Mouse (Mus musculus): Measurements from ENCODE around the gene Get4. TPM values are rescaled to one million over a fixed set of nuclear protein-coding genes. Genes with fewer than 3 reads are reported as not detected.
A peak's percentile ranks its signal among the peaks of the same experiment; 100 is the strongest.

Gene Get4
- polyA plus RNA-seq, 1 experiment from 2014 or later, result 136 TPM

- no peak overlapping the region for H3K4me2 ChIP-seq (ENCODE audit: low read depth, low read length)
- H3K4me3 ChIP-seq (ENCODE audit: low read depth, low read length), result no peak overlapping the region
- H3K27ac ChIP-seq (replicated peaks; ENCODE audit: low read depth, low read length), result no peak overlapping the region
- H3K9ac ChIP-seq (ENCODE audit: low read depth, low read length), result no peak overlapping the region
- no peaks in the 10 kb centered on the region for H3K4me1 ChIP-seq (ENCODE audit: control insufficient read depth, insufficient read depth, low read length)
- H3K27me3 ChIP-seq (replicated peaks; ENCODE audit: control insufficient read depth, insufficient read depth, low read length), result no peaks in the 10 kb centered on the region
- no peaks in the 10 kb centered on the region for H3K9me3 ChIP-seq (ENCODE audit: control insufficient read depth, low read length)
- ATAC-seq (ENCODE audit: low read depth) (no peak), DNase-seq (ENCODE audit: low spot score) (no peak)
- peaks cover 45% of the 10 kb centered on the region for H3K36me3 ChIP-seq (ENCODE audit: control insufficient read depth, insufficient read depth, low read length)
These were observed 37.8 kb upstream of the Get4 start for GRCm38 (mm10) chr5:139214298-139214697.

- Histone ChIP-seq H3K4me3 (ENCODE audit: low read depth, low read length) (no peak overlapping the region), H3K4me1 (ENCODE audit: control insufficient read depth, insufficient read depth, low read length) (no peaks in the 10 kb centered on the region), H3K9me3 (ENCODE audit: control insufficient read depth, low read length) (no peaks in the 10 kb centered on the region), H3K27me3 (replicated peaks; ENCODE audit: control insufficient read depth, insufficient read depth, low read length) (no peaks in the 10 kb centered on the region), H3K27ac (replicated peaks; ENCODE audit: low read depth, low read length) (no peak overlapping the region), H3K9ac (ENCODE audit: low read depth, low read length) (no peak overlapping the region), H3K4me2 (ENCODE audit: low read depth, low read length) (no peak overlapping the region), H3K36me3 (ENCODE audit: control insufficient read depth, insufficient read depth, low read length) (peaks cover 44% of the 10 kb centered on the region)
- 98% methylated on average over 5 of the region's 5 CpGs for WGBS
- no peak for ATAC-seq (ENCODE audit: low read depth)
- DNase-seq (ENCODE audit: low spot score), result no peak
These were observed 36.9 kb upstream of the Get4 start for GRCm38 (mm10) chr5:139215184-139215583.

GRCm38 (mm10) chr5:139216121-139216520, 36.0 kb upstream of the Get4 start:
- no peaks in the 10 kb centered on the region for H3K27me3 ChIP-seq (replicated peaks; ENCODE audit: control insufficient read depth, insufficient read depth, low read length)
- 85% methylated on average over 2 of the region's 2 CpGs for WGBS
- H3K9ac ChIP-seq (ENCODE audit: low read depth, low read length), result no peak overlapping the region
- H3K4me1 ChIP-seq (ENCODE audit: control insufficient read depth, insufficient read depth, low read length), result no peaks in the 10 kb centered on the region
- no peak overlapping the region for H3K4me2 ChIP-seq (ENCODE audit: low read depth, low read length)
- H3K4me3 ChIP-seq (ENCODE audit: low read depth, low read length), result no peak overlapping the region
- no peaks in the 10 kb centered on the region for H3K9me3 ChIP-seq (ENCODE audit: control insufficient read depth, low read length)
- no peak overlapping the region for H3K27ac ChIP-seq (replicated peaks; ENCODE audit: low read depth, low read length)
- DNase-seq (ENCODE audit: low spot score) (no peak), ATAC-seq (ENCODE audit: low read depth) (0 out of 2 replicates have a peak, but pooled peaks have one; percentile 43)
- H3K36me3 ChIP-seq (ENCODE audit: control insufficient read depth, insufficient read depth, low read length), result peaks cover 45% of the 10 kb centered on the region

- WGBS, result 77% methylated on average over 3 of the region's 3 CpGs
- H3K27me3 ChIP-seq (replicated peaks; ENCODE audit: control insufficient read depth, insufficient read depth, low read length), result no peaks in the 10 kb centered on the region
- H3K9ac ChIP-seq (ENCODE audit: low read depth, low read length), result no peak overlapping the region
- H3K36me3 ChIP-seq (ENCODE audit: control insufficient read depth, insufficient read depth, low read length), result peaks cover 50% of the 10 kb centered on the region
- H3K27ac ChIP-seq (replicated peaks; ENCODE audit: low read depth, low read length), result no peak overlapping the region
- H3K4me1 ChIP-seq (ENCODE audit: control insufficient read depth, insufficient read depth, low read length), result no peaks in the 10 kb centered on the region
- DNase-seq (ENCODE audit: low spot score) (peak; percentile 24), ATAC-seq (ENCODE audit: low read depth) (peak; percentile 45; the same call in 1 of the 2 replicates)
- no peak overlapping the region for H3K4me3 ChIP-seq (ENCODE audit: low read depth, low read length)
- no peak overlapping the region for H3K4me2 ChIP-seq (ENCODE audit: low read depth, low read length)
- no peaks in the 10 kb centered on the region for H3K9me3 ChIP-seq (ENCODE audit: control insufficient read depth, low read length)
These were observed 35.4 kb upstream of the Get4 start for GRCm38 (mm10) chr5:139216774-139217173.

- H3K4me2 ChIP-seq (ENCODE audit: low read depth, low read length), result no peak overlapping the region
- H3K27ac ChIP-seq (replicated peaks; ENCODE audit: low read depth, low read length), result no peak overlapping the region
- no peaks in the 10 kb centered on the region for H3K9me3 ChIP-seq (ENCODE audit: control insufficient read depth, low read length)
- no peaks in the 10 kb centered on the region for H3K4me1 ChIP-seq (ENCODE audit: control insufficient read depth, insufficient read depth, low read length)
- H3K4me3 ChIP-seq (ENCODE audit: low read depth, low read length), result no peak overlapping the region
- peak; percentile 47 for ATAC-seq (ENCODE audit: low read depth)
- H3K27me3 ChIP-seq (replicated peaks; ENCODE audit: control insufficient read depth, insufficient read depth, low read length), result no peaks in the 10 kb centered on the region
- H3K36me3 ChIP-seq (ENCODE audit: control insufficient read depth, insufficient read depth, low read length), result peaks cover 73% of the 10 kb centered on the region
- no peak overlapping the region for H3K9ac ChIP-seq (ENCODE audit: low read depth, low read length)
- DNase-seq (ENCODE audit: low spot score), result peak; percentile 48
- WGBS, result 81% methylated on average over 4 of the region's 4 CpGs
These were observed 32.1 kb upstream of the Get4 start for GRCm38 (mm10) chr5:139220006-139220515.

- no peak for DNase-seq (ENCODE audit: low spot score)
- no peak for ATAC-seq (ENCODE audit: low read depth)
- 76% methylated on average over 4 of the region's 4 CpGs for WGBS
- no peaks in the 10 kb centered on the region for H3K4me1 ChIP-seq (ENCODE audit: control insufficient read depth, insufficient read depth, low read length)
- peaks cover 73% of the 10 kb centered on the region for H3K36me3 ChIP-seq (ENCODE audit: control insufficient read depth, insufficient read depth, low read length)
- no peaks in the 10 kb centered on the region for H3K27me3 ChIP-seq (replicated peaks; ENCODE audit: control insufficient read depth, insufficient read depth, low read length)
- H3K9me3 ChIP-seq (ENCODE audit: control insufficient read depth, low read length), result no peaks in the 10 kb centered on the region
- H3K4me3 ChIP-seq (ENCODE audit: low read depth, low read length), result no peak overlapping the region
- no peak overlapping the region for H3K9ac ChIP-seq (ENCODE audit: low read depth, low read length)
- no peak overlapping the region for H3K4me2 ChIP-seq (ENCODE audit: low read depth, low read length)
- H3K27ac ChIP-seq (replicated peaks; ENCODE audit: low read depth, low read length), result no peak overlapping the region
These were observed 31.5 kb upstream of the Get4 start for GRCm38 (mm10) chr5:139220610-139221009.

- no peak for ATAC-seq (ENCODE audit: low read depth)
- WGBS, result 95% methylated on average over 10 of the region's 10 CpGs
These were observed 28.8 kb upstream of the Get4 start for GRCm38 (mm10) chr5:139223331-139223730.

GRCm38 (mm10) chr5:139227236-139227635, 24.9 kb upstream of the Get4 start:
- no peak overlapping the region for H3K4me2 ChIP-seq (ENCODE audit: low read depth, low read length)

More at GRCm38 (mm10) chr5:139223331-139223730, 28.8 kb upstream of the Get4 start:
- H3K4me2 ChIP-seq (ENCODE audit: low read depth, low read length), result no peak overlapping the region
- H3K4me1 ChIP-seq (ENCODE audit: control insufficient read depth, insufficient read depth, low read length), result no peaks in the 10 kb centered on the region
- H3K4me3 ChIP-seq (ENCODE audit: low read depth, low read length), result no peak overlapping the region
- H3K9ac ChIP-seq (ENCODE audit: low read depth, low read length), result no peak overlapping the region
- no peak for DNase-seq (ENCODE audit: low spot score)
- no peaks in the 10 kb centered on the region for H3K27me3 ChIP-seq (replicated peaks; ENCODE audit: control insufficient read depth, insufficient read depth, low read length)
- peaks cover 84% of the 10 kb centered on the region for H3K36me3 ChIP-seq (ENCODE audit: control insufficient read depth, insufficient read depth, low read length)
- no peak overlapping the region for H3K27ac ChIP-seq (replicated peaks; ENCODE audit: low read depth, low read length)
- no peaks in the 10 kb centered on the region for H3K9me3 ChIP-seq (ENCODE audit: control insufficient read depth, low read length)

GRCm38 (mm10) chr5:139227645-139228044, 24.5 kb upstream of the Get4 start:
- no peak for ATAC-seq (ENCODE audit: low read depth)
- Histone ChIP-seq H3K9ac (ENCODE audit: low read depth, low read length) (no peak overlapping the region), H3K4me1 (ENCODE audit: control insufficient read depth, insufficient read depth, low read length) (no peaks in the 10 kb centered on the region), H3K27ac (replicated peaks; ENCODE audit: low read depth, low read length) (no peak overlapping the region), H3K4me3 (ENCODE audit: low read depth, low read length) (no peak overlapping the region), H3K36me3 (ENCODE audit: control insufficient read depth, insufficient read depth, low read length) (peaks cover 93% of the 10 kb centered on the region), H3K4me2 (ENCODE audit: low read depth, low read length) (no peak overlapping the region), H3K27me3 (replicated peaks; ENCODE audit: control insufficient read depth, insufficient read depth, low read length) (no peaks in the 10 kb centered on the region), H3K9me3 (ENCODE audit: control insufficient read depth, low read length) (no peaks in the 10 kb centered on the region)
- whole genome bisulfite sequencing, result 100% methylated on average over 2 of the region's 2 CpGs
- no peak for DNase-seq (ENCODE audit: low spot score)

More at GRCm38 (mm10) chr5:139227236-139227635, 24.9 kb upstream of the Get4 start:
- ATAC-seq (ENCODE audit: low read depth) (no peak), DNase-seq (ENCODE audit: low spot score) (no peak)
- no peaks in the 10 kb centered on the region for H3K9me3 ChIP-seq (ENCODE audit: control insufficient read depth, low read length)
- H3K4me1 ChIP-seq (ENCODE audit: control insufficient read depth, insufficient read depth, low read length), result no peaks in the 10 kb centered on the region
- no peak overlapping the region for H3K4me3 ChIP-seq (ENCODE audit: low read depth, low read length)
- H3K27me3 ChIP-seq (replicated peaks; ENCODE audit: control insufficient read depth, insufficient read depth, low read length), result no peaks in the 10 kb centered on the region
- H3K9ac ChIP-seq (ENCODE audit: low read depth, low read length), result no peak overlapping the region
- no peak overlapping the region for H3K27ac ChIP-seq (replicated peaks; ENCODE audit: low read depth, low read length)
- 95% methylated on average over 4 of the region's 4 CpGs for WGBS
- H3K36me3 ChIP-seq (ENCODE audit: control insufficient read depth, insufficient read depth, low read length), result peaks cover 93% of the 10 kb centered on the region
